Mouse (Mus musculus): Measurements from ENCODE around the gene Atg101.

DNA sequence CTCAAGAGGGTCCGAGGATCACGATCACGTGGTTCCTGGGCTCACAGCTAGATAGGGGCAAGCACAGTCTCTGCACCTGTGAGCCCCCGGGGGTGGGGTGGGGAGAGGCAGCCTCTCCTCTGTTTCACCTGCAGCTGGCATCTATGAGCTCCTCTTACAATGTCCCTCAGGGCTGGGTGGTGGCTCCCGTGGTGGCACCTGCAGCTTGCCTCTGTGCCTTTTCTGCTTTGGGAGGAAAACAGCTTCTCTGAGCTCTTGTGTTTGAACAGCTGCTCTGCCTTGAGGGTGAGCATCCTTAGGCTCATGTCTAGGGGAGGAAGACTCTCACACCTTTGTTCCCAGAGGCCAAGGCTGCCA lies 48.8 kb upstream of the Atg101 start:
- no peak for TF ChIP-seq CTCF (IDR thresholded peaks at IDR 0.05)
- TF ChIP-seq EP300 (IDR thresholded peaks at IDR 0.05), result no peak
